Mouse (Mus musculus) gastrocnemius, postnatal 14 days (tissue): Measurements from ENCODE around the gene Gigyf1. TPM values are rescaled to one million over a fixed set of nuclear protein-coding genes. Genes with fewer than 3 reads are reported as not detected.

Experiments
- DNase-seq: peaks from one replicate; pipeline ENCODE4 v3.0.0; 2021; ENCODE audit warnings: mixed read lengths
- intact Hi-C: fragments of 180-260 bp; cut with DNase I; formaldehyde crosslinking; loops from one replicate; pipeline ENCODE4 v1.15.1; 2025; ENCODE audit warnings: low total_unique reads
- total RNA-seq, 2 experiments: library from RNA; stranded (reverse); gene quantifications; 2 replicates each; pipeline ENCODE4 v1.2.3; 2021

Gigyf1 gene
- total RNA-seq, 2 experiments from 2014 or later: 13.4 to 18.5 TPM

DNA sequence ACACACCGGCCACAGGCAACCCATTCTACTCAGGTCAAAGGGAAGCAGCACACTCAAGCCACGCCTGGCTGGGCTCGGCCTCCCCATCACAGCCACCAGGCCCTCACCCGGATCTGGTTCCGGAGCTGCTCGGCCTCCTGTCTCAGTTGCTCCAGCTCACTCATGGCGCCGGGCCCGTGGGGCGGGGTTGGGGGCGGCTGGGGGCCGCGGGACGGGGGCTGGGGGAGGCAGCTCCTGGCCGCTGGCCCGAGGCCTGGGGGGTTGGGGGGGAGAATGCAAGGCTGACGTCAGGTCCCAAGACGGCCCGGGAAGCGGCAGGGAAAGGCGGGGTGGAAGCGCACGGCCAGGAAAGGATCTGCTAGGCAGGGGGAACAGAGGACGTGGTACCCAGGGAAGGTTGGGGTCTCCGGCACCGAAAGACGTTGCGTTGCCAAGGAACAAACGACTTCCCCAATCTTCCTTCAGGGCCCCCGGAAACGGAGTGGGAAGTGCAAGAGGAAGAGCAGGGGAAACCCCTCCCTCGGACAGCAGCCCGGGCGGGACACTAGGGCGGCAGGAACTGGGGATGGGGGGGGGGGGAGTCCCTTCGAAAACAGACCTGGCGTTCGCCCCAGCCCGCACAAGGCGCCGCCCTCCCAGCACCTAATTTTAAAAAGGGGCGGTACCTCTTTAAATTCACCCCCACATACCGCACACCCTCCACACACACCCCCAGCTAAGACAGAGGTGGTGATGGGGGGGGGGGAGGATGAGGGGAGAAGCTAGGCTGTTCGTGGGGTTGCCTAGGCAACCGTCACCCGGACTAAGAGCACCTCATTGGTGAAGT, 12.5 kb downstream of the Gigyf1 start:
- intact Hi-C loops: no loop called here

DNA sequence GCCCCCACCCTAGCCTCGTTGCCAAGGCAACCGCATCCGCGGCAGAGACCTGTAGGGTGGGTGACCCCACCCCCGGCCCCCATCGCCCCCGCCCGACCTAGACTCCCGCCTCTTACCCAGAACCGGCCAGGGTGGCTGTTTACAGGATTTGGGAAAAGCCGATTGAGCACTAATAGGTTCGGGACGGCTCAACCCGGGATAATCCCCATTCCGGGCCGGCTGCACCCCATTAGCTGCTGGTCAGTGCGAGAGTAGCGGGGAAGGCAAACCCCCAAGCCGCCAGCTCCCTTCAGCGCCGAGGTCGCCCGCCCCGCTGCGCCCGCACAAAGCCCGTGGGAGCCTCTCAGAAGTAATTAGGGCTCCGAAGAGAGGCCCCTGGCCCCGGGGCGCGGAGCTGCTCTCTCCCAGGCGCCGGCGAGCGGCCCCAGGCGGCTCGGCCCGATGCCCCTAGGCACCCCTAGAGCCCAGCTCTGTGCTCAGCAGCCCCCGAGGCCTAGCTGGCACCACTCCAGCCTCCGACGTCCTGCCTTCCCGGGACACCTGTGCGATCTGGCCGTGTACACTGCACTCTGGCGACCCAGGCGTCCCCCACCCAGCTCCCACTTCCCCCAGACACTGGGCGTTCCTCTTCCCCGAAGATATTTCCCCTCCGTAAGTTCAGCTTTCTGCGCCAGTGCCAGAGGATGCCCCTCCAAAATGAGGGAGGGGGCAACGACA, 13.2 kb downstream of the Gigyf1 start:
- peak; percentile 69 for DNase-seq
- intact Hi-C loops: no loop called here

More for the DNA sequence above, 12.5 kb downstream of the Gigyf1 start:
- DNase-seq: peak; percentile 86

DNA sequence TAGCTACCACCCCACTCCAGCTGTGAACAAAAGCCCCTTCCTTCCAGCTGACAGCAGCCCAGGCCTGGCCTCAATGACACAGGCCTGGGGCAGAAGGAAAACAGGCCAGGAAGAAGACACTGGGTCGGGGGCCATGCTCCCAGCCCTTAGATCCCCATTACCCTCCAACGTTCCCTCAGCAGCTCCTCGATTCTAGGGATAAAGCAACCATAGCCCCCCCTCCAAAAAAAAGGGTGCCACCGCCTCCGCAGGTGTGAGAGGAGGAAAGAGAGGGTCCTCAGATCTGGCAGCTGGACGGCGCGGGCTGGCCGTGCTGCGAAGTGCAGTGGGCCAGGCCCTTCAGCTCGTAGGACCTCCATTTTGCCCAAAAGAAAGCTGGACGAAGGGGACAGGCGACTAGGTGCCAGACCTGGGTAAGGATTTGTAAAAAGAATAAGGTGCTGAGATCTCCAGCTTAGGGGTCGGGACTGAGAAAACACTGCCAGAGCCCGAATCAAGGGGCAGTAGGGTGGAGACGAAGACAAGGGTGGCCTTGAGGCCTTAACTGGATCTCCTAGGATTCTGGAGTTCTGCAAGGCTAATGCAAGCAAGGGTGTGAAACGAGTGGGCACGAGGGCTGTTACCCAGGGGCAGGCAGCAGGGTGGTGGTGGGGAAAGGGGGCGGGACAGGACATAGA, 13.9 kb downstream of the Gigyf1 start:
- no peak for DNase-seq
- intact Hi-C loops: no loop called here

DNA sequence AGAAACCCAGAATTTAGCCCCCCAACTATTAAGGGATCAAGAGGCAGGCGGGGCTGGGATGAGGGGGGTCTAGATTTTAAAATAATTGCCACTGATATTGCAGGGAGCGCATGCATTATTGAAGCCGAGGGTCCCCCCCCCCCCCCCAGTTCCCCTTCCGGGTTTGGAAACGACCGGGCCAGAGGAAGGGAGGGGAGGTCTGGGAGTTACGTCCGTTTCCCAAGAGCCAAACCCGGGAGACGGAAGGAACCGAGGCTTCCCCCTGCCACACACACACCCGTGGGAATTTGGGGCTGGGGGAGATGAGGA, 14.4 kb downstream of the Gigyf1 start:
- no peak for DNase-seq
- intact Hi-C loops: no loop called here

DNA sequence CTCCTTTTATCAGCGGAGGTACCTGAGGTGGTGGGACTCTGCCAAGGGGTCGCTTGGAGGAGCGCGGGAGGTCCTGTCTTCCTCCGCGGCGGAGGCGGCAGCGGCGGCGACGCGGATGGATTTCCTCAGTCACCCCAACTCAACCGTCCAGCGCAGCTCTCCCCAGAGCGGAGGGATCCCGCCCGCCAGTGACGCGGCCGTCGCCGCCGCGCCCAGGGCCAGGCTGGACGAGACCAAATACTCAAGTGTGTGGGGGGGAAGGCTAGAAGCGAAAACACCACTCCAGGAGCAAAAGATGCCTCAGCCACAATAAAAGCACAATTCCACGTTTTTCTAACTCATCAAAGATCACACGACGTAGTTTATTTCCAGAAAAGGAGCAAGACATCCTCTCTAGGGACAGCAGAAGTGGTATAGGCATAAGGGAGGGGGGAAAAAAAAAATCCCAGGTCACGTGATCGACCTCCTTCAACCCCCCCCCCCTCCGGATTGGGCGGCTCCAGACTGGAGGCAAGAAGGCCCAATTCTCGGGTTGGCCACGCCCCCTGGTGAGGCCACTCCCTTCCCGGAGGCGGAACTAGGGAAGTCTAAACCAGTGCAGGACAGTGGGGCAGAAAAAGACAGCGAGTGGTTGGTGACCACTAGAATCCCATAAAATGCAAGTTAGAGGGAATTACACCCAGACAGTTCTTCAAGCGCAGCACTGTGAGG, 14.9 kb downstream of the Gigyf1 start, which contains the start of the genes Epo and Gnb2:
TSS of gene Epo (minus strand) at position 126 of the 711 bp plus-strand sequence.
TSS of gene Gnb2 (minus strand) at position 394 of the 711 bp plus-strand sequence.
- DNase-seq: peak; percentile 100
- intact Hi-C loops: no loop called here

DNA sequence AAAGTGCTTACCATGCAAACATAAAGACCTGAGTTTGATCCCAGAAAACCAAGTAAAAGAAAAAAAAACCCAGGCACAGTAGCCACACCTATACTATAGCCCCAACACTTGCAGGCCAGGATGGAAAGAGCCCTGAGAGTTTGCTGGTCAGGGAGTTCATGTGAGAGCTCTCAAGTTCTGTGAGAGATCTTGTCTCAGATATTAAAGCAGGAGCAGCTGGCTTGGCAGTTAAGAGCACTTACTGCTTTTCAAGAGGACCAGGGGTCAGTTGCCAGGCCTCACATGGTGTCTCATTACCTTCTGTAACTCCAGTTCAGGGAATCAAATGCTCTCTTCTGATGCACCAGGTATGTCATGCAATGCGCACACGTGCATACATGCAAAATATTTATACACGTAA, 16.4 kb downstream of the Gigyf1 start:
- DNase-seq: no peak
- intact Hi-C loops: no loop called here

DNA sequence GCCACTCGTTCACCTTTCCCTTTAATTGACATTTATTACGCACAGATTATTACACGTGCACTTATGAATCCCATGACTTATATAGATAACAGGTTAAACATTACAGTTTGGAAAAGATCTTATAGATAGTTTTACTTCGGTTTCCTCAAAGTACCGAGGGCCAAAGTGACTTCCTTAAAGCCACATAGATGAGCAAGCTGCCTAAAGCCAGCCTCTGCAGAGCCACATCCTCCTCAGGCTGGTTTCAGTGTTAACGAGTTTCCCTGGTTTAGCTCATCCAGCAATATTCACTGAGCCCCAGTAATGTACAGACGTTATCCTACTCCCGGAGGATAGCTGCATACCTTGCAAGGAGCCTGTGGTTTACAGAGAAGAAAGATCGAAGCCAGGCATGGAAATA, 17.0 kb downstream of the Gigyf1 start:
- intact Hi-C loops: no loop called here
- DNase-seq: no peak

DNA sequence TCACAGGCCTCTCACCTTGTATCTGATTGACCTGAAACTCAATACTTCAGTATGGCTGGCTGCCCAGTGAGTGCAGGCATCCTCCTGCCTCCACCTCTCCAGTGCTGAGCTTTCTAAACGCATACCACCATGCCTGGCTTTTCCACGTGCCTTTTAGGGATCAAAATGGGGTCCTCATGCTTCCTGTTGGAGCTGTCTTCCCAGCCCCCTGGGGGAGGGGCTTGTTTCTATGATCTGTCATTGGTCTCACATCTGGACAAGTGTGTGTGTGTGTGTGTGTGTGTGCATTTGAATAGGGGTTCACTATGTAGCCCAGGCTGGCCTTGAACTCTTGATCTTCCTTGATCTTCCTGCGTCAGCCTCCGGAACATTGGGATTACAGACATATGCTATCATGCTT, 19.1 kb downstream of the Gigyf1 start:
- DNase-seq: no peak
- intact Hi-C loops: no loop called here

DNA sequence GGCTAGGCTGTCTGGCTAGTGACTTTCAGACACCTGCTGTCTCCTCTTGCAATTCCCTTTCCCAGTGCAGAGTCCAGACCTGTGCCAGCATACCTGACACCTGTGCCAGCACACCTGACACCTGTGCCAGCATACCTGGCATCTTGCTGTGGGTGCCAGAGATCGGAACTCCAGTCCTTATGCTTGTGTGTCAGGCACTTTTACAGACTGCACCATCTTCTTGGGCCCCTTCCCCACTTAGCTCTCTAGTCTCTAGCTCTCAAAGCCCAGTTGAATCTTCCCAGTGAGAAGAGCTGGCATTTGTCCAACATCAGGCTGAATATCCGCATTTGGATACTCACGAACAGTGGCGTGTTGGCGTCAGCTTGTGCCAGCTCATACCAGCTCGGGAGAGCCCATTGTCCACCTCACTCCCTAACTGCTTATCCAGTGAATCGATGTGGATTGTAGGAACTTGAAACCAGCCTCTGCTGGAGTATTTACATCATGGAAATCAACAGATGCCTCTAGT, 21.0 kb downstream of the Gigyf1 start:
- intact Hi-C loops: no loop called here
- no peak for DNase-seq

DNA sequence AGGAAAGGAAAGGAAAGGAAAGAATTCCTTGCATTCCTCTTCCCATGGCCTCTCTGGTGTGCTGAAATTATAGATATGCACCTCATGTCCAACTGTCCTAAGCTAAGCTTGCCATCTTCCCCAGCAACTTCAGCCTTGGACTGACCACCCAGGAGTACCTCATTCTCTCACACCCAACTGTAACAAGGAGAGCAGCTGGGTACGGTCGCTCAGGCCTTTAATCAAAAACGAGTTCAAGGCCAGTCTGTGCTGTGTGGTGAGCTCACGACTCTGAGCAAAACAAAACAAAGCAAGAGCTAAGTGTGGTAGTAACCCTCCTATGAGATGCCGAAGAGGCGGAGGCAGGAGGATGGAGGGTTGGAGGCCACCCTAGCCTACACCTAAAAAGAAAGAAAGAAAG, 22.6 kb downstream of the Gigyf1 start:
- no peak for DNase-seq
- intact Hi-C loops: no loop called here

DNA sequence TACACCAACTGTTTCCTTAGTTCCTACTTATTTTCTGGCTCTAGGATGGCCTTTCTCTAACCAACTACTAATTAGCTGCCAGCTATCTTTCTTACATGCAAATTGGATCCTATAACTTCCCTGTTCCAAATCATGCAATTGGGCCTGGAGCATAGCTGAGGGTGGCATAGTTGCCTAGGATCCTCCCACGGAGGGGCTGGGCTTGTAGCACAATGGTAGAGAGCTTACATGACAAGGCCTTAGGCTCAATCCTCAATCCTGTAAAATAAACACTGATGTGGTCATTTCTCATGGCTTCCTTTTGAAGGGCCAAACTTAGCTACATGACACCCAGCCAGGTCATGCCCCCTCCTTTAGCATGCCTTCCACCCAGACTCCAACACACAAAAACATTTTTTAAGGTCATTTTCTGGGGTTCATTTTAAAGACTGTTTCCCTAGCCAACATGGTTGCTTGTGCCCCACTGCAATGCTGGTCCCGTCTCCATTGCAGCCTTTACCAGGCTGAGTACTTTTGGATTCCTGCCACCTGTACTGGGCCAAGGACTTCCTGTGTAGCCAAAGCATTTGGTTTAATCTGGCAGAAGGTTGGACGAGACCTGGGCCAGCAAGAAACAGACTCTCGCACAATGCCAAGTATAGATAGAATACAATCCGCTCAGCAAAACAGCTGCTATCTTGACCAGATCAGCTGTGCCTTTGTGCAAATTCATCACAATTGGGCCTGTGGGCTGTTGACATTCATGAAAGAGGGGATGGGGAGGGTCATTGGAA, 23.6 kb downstream of the Gigyf1 start:
- intact Hi-C loops: no loop called here
- DNase-seq: no peak

DNA sequence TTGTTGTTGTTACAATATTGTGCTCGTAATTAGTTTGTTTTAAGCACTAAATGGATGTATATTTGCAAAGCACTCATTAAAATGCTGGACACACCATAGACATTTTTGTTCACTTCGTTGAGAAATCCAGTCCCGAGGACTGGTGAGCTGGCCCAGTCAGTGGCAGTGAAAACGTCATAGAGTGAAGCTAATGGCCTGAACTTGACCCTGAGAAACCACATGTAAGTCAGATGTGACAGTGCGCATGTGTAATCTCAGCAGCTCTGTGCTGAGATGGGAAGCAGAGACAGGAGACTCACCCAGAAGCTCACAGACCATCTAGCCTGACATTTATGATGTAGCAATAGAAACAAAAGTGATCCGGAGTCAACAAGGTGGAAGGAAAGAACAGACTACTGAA, 26.6 kb downstream of the Gigyf1 start:
- intact Hi-C loops: no loop called here
- DNase-seq: no peak

DNA sequence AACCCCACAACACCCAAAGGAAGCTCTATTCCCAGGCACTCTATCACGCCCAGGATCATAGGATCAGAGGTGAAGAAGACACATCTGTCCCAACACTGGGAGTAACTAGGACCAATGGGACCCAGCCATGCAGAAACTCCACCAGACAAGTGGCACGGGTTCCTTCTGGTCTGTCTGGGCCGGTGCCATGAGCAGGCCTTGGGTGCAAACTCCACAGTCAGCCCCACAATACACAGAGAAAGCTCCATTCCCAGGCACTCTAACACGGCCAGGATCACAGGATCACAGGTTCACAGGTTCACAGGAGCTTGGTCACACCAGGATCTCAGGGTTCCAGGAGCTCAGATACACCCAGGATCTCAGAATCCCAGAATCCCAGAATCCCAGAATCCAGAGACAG, 27.2 kb downstream of the Gigyf1 start:
- intact Hi-C loops: no loop called here
- no peak for DNase-seq

DNA sequence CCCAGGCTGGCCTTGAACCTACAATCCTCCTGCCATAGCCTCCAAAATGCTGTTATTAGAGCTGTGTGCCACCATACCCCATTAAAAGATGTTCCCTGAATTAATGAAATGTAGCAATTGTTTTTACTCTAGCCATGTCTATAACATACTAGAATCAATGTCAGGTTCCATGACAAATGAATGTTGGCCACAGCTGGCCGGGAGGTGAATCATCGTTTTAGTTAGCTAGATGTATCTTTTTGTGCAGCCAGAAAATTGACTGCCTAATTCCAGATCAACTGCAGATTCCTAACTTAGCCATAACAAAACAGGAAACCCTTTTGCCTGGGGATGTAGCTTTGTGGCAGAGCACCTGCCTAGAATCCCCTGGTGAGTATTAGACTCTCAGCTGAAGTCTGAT, 31.5 kb downstream of the Gigyf1 start:
- DNase-seq: no peak
- intact Hi-C loops: no loop called here

DNA sequence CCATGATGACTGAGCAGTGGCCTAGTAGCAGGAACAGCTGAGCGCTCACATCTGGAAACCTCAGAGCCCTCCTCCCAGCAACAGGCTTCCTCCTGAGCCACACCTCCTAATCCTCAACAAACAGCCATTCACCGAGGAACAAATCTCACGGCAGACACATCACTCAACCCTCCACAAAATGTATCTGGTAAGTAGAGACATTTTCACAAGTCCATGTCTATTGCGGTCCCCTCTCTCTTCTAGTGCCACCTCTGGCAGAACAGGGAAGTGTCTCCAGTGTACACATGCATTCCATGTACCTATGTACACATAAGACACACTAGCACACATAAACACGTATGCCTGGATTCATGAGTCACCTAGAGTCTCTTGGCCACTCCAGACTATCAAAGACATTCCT, 32.8 kb downstream of the Gigyf1 start:
- no peak for DNase-seq
- intact Hi-C loops: no loop called here

DNA sequence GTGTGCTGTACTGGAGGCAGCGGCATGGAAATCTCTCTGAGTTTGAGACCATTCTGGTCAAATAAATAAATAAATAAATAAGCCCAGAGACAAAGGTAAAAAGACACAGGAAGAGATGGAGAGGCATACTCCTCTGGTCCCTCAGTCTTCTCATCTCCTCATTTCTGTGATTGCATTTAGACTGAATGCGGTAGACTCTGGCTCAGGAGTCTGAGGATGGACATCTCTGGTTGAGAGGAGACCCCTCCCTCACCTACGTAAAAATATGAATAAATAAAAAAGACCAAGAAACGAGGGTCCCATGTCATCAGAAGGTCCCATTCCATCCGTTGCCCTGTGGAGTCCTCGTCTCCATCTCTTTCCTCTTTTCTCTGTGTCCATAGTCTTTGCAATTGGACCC, 34.7 kb downstream of the Gigyf1 start:
- intact Hi-C loops: no loop called here
- no peak for DNase-seq

DNA sequence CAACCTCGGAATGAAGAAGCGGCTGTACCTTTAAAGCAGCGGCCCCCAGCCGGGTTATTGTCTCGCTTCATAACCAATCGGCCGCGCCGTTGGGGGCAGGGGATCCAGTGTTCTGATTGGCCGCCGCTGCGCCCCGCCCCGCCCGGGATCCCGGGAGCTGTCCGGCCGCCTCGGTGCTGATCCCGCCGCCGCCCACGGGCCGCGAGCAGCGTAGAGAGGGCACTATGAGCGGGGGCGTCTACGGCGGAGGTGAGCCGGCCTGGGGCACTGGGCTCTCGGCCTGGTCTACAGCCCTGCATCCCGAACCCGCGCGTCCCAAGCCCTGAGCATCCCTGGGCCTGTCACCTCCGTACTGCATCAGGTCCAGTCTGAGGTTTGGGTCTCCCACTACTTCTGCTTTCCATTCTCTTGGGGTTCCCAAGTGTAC, 35.1 kb downstream of the Gigyf1 start, which contains the start of gene Actl6b:
TSS of gene Actl6b (plus strand) at position 107 of the 427 bp plus-strand sequence.
- intact Hi-C loops: no loop called here
- DNase-seq: peak; percentile 72

DNA sequence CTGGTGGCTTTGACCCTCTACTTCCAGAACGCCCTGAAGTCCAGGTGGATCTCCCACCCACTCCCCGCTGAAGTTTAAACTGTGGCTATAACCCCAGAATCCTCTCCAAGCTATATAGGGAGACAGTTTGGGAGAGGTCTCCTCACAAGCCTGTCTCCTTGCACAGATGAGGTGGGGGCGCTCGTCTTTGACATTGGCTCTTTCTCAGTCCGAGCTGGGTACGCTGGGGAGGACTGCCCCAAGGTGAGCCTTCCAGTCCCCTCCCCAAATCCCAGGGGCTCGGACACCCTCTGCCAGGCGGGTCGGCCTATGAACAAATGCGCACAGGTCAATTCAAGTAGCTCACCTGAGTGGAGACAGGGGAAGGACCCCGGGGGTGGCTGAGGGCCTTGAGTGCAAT, 35.5 kb downstream of the Gigyf1 start:
- intact Hi-C loops: no loop called here
- no peak for DNase-seq

DNA sequence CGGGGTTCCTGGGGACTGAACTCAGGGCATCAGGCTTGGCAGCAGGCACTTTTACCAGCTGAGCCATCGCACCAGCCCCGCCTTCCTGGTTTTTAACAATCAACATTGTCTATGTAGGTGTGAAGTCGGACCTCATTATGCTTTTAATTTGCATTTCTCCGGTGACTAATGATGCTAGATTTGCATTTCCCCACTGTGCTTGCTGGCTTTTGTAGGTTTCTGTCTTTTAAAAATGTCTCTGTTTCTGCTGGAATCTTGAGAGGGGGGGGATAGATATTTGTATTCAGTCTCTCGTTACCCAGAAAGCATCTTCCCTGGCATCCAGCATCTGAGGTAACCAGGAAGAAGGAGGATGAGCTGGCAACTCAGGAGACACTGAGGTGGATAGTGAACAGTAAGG, 43.2 kb downstream of the Gigyf1 start:
- intact Hi-C loops: no loop called here
- no peak for DNase-seq
